Mouse (Mus musculus): ENCODE measurements around the gene Fam234b.
A peak's percentile ranks its signal among the peaks of the same experiment; 100 is the strongest.

Fam234b gene

DNA sequence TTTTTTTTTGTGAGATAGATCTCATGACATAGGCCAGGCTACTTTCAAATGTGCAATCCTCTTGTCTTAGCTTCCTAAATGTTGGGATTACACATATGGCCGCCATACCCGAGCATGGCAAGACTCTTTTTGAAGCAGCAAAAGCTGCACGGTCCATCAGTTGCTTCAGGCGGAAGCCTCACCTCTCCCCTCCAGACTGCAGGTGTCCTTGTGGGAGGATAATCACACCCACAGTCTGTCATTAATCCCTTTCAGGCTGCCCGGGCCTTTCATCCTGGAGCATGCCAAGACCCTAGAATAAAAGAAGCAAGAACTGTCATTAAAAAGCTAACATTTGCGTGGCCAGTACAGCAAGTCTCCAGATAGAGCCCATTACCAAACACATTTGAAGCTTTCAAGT, 71.8 kb downstream of the Fam234b start:
- DNase-seq (ENCODE audit: low read depth) = no peak

DNA sequence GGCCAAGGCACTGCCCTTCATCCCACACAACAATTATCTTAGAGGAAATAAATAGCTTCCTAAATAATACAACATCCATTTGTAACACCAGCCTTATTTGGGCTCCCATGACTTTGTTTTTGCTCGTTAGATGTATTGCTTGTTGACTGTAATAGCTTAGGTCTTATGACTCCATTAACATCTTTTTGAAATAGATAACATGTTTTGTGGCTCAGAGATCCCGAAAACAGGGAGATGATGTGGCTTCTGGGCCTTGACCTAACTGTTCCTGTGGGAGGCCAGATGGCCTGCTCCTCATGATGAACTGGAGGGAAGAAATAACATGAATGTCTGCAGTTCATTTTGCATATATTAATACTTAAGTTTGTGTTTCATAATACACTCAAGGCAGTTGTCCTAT, 74.0 kb downstream of the Fam234b start:
- DNase-seq (ENCODE audit: low read depth) = no peak

DNA sequence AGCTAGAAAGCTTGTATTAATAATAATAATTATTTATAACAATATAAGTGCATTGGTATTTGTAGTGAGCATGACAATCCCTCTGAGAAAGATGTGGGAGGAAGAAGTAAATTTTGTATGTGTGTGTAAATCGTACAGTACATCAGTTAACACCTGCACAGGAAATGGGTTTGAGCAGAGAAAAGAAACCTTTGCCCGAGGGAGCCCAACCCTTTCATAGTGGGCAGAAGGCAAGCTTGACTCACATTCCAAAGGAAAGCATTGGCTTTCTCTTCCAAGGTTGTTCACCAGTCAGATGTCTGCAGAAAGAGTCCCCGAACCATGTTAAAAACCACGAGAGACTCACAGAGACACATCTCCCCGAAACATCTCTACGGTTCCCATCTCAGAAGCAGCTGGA, 75.3 kb downstream of the Fam234b start:
- no peak for DNase-seq (ENCODE audit: low read depth)

DNA sequence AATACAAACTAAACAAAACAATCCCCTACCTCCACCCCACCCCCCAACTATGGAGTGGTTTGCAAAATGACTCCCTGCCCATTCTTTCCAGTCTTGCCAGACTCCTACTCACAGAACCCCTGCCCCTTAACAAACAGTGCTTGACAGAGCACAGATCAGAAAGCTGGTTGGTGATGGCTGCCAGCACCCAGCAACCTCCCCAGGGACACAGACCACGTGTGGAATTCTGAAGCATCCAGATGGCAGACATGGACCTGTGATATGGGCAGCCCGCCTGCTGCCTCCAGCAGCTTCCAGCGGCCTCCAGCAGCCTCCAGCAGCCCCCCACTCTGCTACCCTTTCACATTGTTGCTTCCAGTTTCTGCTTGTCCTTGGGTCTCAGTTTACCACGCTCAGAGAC, 77.5 kb downstream of the Fam234b start:
- no peak for DNase-seq (ENCODE audit: low read depth)

DNA sequence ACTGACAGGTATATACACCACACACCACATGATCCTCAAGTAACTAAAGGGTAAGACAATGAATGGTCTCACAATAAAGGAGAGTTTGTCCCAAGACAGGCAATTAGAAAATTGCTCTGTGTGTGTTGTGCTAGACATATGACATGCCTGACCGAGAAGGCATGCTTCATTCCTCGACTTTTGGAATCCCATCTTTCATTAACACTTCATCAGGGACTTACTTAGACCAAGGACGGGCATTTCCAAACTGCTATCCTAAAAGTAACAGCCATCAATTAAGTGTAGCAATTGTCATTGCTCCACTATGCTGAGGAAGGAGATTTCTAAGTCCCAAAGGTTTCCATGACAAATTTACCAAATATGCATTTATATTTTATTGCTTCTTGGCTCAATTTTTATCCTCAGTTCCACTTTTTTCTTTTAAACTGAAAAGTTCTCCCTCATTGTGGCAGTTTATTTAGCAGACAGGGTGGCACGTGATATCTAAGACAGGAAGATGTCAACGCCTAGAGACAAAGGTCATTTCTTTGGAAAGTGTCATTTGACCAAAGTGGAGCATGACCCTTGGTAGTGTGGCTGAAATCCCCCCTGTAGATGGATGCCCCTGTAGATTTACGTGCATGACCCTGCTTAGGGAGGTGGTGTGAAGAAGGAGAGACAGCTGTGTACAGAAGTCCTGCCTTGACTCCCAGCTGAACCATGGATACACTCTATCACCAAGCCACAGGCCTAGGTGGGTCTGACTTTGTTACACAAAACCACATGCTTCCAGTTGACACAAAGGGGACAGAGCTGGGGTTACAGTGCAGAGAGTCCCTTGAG, 78.9 kb downstream of the Fam234b start:
- DNase-seq (ENCODE audit: low read depth) = no peak

DNA sequence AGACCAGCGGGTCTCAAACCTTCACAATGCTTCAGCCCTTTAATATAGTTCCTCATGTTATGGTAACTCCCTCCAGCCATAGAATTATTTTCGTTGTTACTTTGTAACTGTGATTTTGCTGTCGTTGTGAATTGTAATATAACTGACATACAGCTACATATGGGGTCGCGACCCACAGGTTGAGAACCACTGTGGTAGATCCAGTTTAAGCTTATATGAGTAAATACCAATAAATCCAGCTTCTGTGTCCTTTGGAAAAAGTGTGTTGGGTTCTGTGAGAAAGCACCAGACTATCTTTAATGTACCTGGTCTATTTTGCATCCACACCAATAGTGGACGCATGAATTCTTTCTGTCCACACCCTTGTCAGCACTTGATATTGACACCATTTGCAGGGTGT, 80.5 kb downstream of the Fam234b start:
- DNase-seq (ENCODE audit: low read depth) = no peak

DNA sequence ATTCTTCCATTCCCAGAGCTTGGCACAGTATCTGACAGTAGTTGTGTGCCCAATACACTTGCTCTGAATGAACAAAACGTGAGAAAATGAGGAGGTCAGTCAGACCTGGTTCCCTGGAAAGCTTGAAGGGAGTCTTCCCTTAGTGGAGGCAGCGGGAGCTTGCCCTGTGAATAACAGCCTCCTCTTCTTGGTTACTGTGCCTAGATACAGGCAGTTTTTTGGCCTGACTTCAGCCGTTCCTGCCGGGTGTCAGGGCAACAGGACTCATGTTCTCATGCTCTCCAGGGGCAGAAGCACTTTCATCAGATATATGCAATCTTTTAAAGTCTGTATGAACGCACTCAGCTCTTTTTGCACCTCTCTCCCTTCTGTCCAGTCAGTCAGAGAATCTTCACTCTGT, 81.5 kb downstream of the Fam234b start:
- DNase-seq (ENCODE audit: low read depth) = no peak

DNA sequence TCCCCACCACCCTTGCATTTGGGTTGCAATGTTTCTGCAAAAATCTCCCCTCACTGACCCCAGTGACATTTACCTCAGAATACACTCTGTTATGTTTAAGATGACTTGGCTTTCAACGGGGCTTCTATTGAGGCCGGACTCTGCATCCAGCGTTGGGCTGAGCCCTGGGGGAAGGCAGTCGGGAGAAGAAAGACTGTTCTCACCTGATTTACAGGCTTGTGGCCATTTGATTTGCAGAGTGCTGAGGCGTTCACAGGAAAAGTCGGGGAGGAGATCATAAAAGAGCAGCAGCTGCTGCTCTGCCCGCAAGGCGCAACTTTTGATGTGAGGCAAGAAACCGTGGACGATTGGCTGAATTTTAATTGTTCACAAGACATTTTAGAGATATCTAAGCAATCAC, 82.1 kb downstream of the Fam234b start:
- DNase-seq (ENCODE audit: low read depth) = no peak

DNA sequence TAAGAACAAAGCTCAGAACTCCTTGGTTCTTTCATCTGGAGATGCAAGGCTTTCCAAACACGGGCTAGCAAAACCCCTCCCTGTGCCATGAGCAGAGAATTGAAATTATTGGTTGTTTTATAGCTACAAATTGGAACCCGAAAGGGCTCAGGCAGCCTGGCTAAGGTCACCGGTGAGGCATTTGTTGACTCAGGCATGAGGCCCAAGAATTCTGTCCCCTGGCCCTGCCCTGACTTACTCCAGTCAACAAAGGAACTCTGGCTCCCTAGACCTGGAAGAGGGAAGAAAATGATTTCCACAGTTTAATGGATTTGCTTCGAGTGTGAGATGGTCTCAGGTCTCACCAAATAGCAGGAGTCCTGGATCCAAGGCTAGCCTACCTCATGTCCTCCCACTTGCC, 94.6 kb downstream of the Fam234b start:
- DNase-seq (ENCODE audit: low read depth) = peak; percentile 15

DNA sequence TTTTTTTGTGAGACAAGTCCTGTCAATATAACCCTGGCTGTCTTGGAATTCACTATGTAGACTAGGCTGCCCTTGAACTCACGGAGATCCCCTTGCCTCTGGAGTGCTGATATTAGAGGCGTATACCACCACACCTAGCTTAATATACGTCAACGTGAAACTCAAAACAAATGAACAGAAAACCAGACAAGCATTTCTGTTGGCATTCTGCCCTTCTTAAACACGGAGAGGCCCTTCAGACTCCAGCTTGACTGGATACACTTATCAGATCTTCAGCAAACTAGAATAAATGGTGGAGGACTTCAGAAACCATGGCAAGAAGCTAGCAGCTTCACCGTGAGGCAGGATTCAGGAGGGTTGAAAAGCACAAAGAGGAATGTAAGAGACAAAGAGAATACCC, 96.4 kb downstream of the Fam234b start:
- DNase-seq (ENCODE audit: low read depth) = no peak

All from NIH3T3 (cell line).